Mouse (Mus musculus): ENCODE data around the gene Vmn1r35. TPM values are rescaled to one million over a fixed set of nuclear protein-coding genes. Genes with fewer than 3 reads are reported as not detected.

Vmn1r35 gene
- not detected for polyA plus RNA-seq (2017; shearing (Covaris generic))

GRCm38 (mm10) chr6:66685806-66686205 is at the start of gene Vmn1r35:
Vmn1r35 (minus strand) TSS chr6:66685906.

GRCm38 (mm10) chr6:66729082-66729481 is 43.4 kb upstream of the Vmn1r35 start, which contains the start of gene Vmn1r37:
Vmn1r37 (plus strand) TSS chr6:66729382.

GRCm38 (mm10) chr6:66719068-66719467 is 33.4 kb upstream of the Vmn1r35 start, which contains the start of gene Vmn1r36:
Vmn1r36 (minus strand) TSS chr6:66719168.

GRCm38 (mm10) chr6:66643779-66644178 is 41.9 kb downstream of the Vmn1r35 start, which contains the start of gene Vmn1r34:
Vmn1r34 (minus strand) TSS chr6:66643879.

Other genes starting within 250 kb of the Vmn1r35 start
- gene Mad2l1, start 150.5 kb downstream of the Vmn1r35 start, polyA plus RNA-seq (2017; shearing (Covaris generic)): 19.2 TPM
- gene Vmn1r32, start 125.8 kb downstream of the Vmn1r35 start, polyA plus RNA-seq (2017; shearing (Covaris generic)): not detected
- 0.11 TPM for gene Vmn1r33, start 67.6 kb downstream of the Vmn1r35 start, polyA plus RNA-seq (2017; shearing (Covaris generic))
- gene Vmn1r34, start 42.0 kb downstream of the Vmn1r35 start, polyA plus RNA-seq (2017; shearing (Covaris generic)): not detected
- not detected for gene Vmn1r36, start 33.3 kb upstream of the Vmn1r35 start, polyA plus RNA-seq (2017; shearing (Covaris generic))
- gene Vmn1r37, start 43.5 kb upstream of the Vmn1r35 start, polyA plus RNA-seq (2017; shearing (Covaris generic)): not detected
- gene Vmn1r38, start 96.7 kb upstream of the Vmn1r35 start, polyA plus RNA-seq (2017; shearing (Covaris generic)): 0.08 TPM
- not detected for gene Vmn1r39, start 124.7 kb upstream of the Vmn1r35 start, polyA plus RNA-seq (2017; shearing (Covaris generic))
- gene Gng12, start 210.5 kb upstream of the Vmn1r35 start, polyA plus RNA-seq (2017; shearing (Covaris generic)): 24.9 TPM